Mouse (Mus musculus): ENCODE measurements around the gene Ube2o.

DNA sequence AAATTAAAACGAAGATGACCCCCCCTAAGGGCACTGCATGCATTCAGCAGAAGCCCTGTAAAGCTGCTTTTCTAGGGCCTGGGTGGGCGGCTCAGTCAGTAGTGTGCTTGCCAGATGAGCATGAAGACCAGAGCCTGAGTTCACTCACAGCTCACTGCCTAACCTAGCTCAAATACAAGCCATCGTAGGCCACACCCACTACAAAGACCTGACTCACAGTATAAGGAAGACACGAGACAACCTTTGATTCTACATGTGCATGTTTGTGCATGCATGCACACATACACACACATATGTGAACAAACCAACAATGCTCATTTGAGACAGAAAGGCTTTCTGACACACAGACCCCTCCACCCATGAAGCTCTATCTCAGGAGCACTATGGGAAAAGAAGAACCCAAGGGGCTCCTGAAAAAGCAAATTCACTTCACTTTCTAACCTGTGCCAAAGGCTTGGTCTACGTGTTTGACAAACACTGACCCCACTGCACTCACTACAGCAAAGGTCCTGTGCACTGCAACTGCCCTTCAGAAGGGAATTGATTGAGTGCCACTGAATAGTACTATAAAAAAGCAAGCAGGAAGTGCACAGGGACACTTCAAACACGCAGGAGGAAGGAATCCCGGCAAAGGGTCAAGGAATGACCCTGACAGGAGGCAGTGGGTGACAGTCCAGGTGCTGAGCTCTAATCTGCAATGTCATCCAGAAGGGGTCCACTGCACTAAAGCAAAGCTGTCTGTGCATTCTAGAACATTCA, 15.8 kb downstream of the Ube2o start:
- TF ChIP-seq USF1 (IDR thresholded peaks at IDR 0.05; ENCODE audit: low read depth) (no peak), CTCF (IDR thresholded peaks at IDR 0.05; ENCODE audit: control insufficient read depth, insufficient read depth, insufficient read length) (no peak), MYOG (IDR thresholded peaks at IDR 0.05; ENCODE audit: control insufficient read depth, extremely low read depth, insufficient read length) (no peak), CEBPB (IDR thresholded peaks at IDR 0.05; ENCODE audit: low read depth) (no peak)
